Mouse (Mus musculus): ENCODE data around the gene Igf1r. TPM values are rescaled to one million over a fixed set of nuclear protein-coding genes. Genes with fewer than 3 reads are reported as not detected.
A peak's percentile ranks its signal among the peaks of the same experiment; 100 is the strongest.

Igf1r gene
- total and polyA plus RNA-seq, 3 experiments: 4.3 to 9.1 (median 6.1) TPM

- no peak for TF ChIP-seq CTCF (IDR thresholded peaks at IDR 0.05; ENCODE audit: low read depth, low read length)
- no peak for TF ChIP-seq GATA1 (IDR thresholded peaks at IDR 0.05; ENCODE audit: borderline replicate concordance, low read length)
- TF ChIP-seq POLR2AphosphoS5 (IDR thresholded peaks at IDR 0.05; ENCODE audit: insufficient replicate concordance, low read depth, low read length): no peak
- no peak for TF ChIP-seq TAL1 (conservative IDR thresholded peaks at IDR 0.05; ENCODE audit: low read depth, low read length)
- no peak for TF ChIP-seq GATA2 (IDR thresholded peaks at IDR 0.05; ENCODE audit: borderline replicate concordance, low read depth, low read length)
- Histone ChIP-seq H3K36me3 (replicated peaks) (peaks cover 77% of the 10 kb centered on the region), H3K9me3 (replicated peaks) (no peaks in the 10 kb centered on the region), H3K4me3 (ENCODE audit: low read depth, low read length) (no peak overlapping the region), H3K4me1 (ENCODE audit: insufficient read depth, low read depth, low read length) (peaks cover 12% of the 10 kb centered on the region), H3K27me3 (ENCODE audit: insufficient read depth, low read length) (no peaks in the 10 kb centered on the region)
- DNase-seq (ENCODE audit: low spot score): no peak
- ATAC-seq (ENCODE audit: extremely low read depth, insufficient number of reproducible peaks, low FRiP score, poor library complexity, severe bottlenecking): no peak
Observed at GRCm38 (mm10) chr7:68223356-68223808, 270.8 kb downstream of the Igf1r start.

GRCm38 (mm10) chr7:68224006-68224405 is 271.4 kb downstream of the Igf1r start:
- no peak for DNase-seq (ENCODE audit: low spot score)
- peaks cover 74% of the 10 kb centered on the region for H3K36me3 ChIP-seq (replicated peaks)
- no peak overlapping the region for H3K4me3 ChIP-seq (ENCODE audit: low read depth, low read length)
- no peaks in the 10 kb centered on the region for H3K9me3 ChIP-seq (replicated peaks)
- TF ChIP-seq GATA2 (IDR thresholded peaks at IDR 0.05; ENCODE audit: borderline replicate concordance, low read depth, low read length) (no peak), CTCF (IDR thresholded peaks at IDR 0.05; ENCODE audit: low read depth, low read length) (no peak), POLR2AphosphoS5 (IDR thresholded peaks at IDR 0.05; ENCODE audit: insufficient replicate concordance, low read depth, low read length) (no peak), GATA1 (IDR thresholded peaks at IDR 0.05; ENCODE audit: borderline replicate concordance, low read length) (no peak), TAL1 (conservative IDR thresholded peaks at IDR 0.05; ENCODE audit: low read depth, low read length) (no peak)
- peaks cover 12% of the 10 kb centered on the region for H3K4me1 ChIP-seq (ENCODE audit: insufficient read depth, low read depth, low read length)
- no peaks in the 10 kb centered on the region for H3K27me3 ChIP-seq (ENCODE audit: insufficient read depth, low read length)
- ATAC-seq (ENCODE audit: extremely low read depth, insufficient number of reproducible peaks, low FRiP score, poor library complexity, severe bottlenecking): no peak

GRCm38 (mm10) chr7:68225427-68226054 is 272.9 kb downstream of the Igf1r start:
- no peak overlapping the region for H3K4me3 ChIP-seq (ENCODE audit: low read depth, low read length)
- peaks cover 12% of the 10 kb centered on the region for H3K4me1 ChIP-seq (ENCODE audit: insufficient read depth, low read depth, low read length)
- ATAC-seq (ENCODE audit: extremely low read depth, insufficient number of reproducible peaks, low FRiP score, poor library complexity, severe bottlenecking) (no peak), DNase-seq (ENCODE audit: low spot score) (no peak)
- TF ChIP-seq POLR2AphosphoS5 (IDR thresholded peaks at IDR 0.05; ENCODE audit: insufficient replicate concordance, low read depth, low read length) (no peak), CTCF (IDR thresholded peaks at IDR 0.05; ENCODE audit: low read depth, low read length) (no peak), GATA1 (IDR thresholded peaks at IDR 0.05; ENCODE audit: borderline replicate concordance, low read length) (no peak), TAL1 (conservative IDR thresholded peaks at IDR 0.05; ENCODE audit: low read depth, low read length) (no peak), GATA2 (IDR thresholded peaks at IDR 0.05; ENCODE audit: borderline replicate concordance, low read depth, low read length) (no peak)
- no peaks in the 10 kb centered on the region for H3K27me3 ChIP-seq (ENCODE audit: insufficient read depth, low read length)
- peaks cover 75% of the 10 kb centered on the region for H3K36me3 ChIP-seq (replicated peaks)
- H3K9me3 ChIP-seq (replicated peaks): no peaks in the 10 kb centered on the region

- DNase-seq (ENCODE audit: low spot score) (no peak), ATAC-seq (ENCODE audit: extremely low read depth, insufficient number of reproducible peaks, low FRiP score, poor library complexity, severe bottlenecking) (no peak)
Observed at GRCm38 (mm10) chr7:68227021-68227420, 274.4 kb downstream of the Igf1r start.

GRCm38 (mm10) chr7:68227621-68228020 is 275.0 kb downstream of the Igf1r start:
- DNase-seq (ENCODE audit: low spot score) (no peak), ATAC-seq (ENCODE audit: extremely low read depth, insufficient number of reproducible peaks, low FRiP score, poor library complexity, severe bottlenecking) (peak; percentile 18; the same call in 1 of the 2 replicates)
- Histone ChIP-seq H3K36me3 (replicated peaks) (peaks cover 67% of the 10 kb centered on the region), H3K9me3 (replicated peaks) (no peaks in the 10 kb centered on the region), H3K4me1 (ENCODE audit: insufficient read depth, low read depth, low read length) (peaks cover 12% of the 10 kb centered on the region), H3K27me3 (ENCODE audit: insufficient read depth, low read length) (no peaks in the 10 kb centered on the region), H3K4me3 (ENCODE audit: low read depth, low read length) (no peak overlapping the region)
- TF ChIP-seq GATA1 (IDR thresholded peaks at IDR 0.05; ENCODE audit: borderline replicate concordance, low read length) (no peak), CTCF (IDR thresholded peaks at IDR 0.05; ENCODE audit: low read depth, low read length) (no peak)

More at GRCm38 (mm10) chr7:68227021-68227420, 274.4 kb downstream of the Igf1r start:
- Histone ChIP-seq H3K36me3 (replicated peaks) (peaks cover 73% of the 10 kb centered on the region), H3K9me3 (replicated peaks) (no peaks in the 10 kb centered on the region), H3K27me3 (ENCODE audit: insufficient read depth, low read length) (no peaks in the 10 kb centered on the region), H3K4me1 (ENCODE audit: insufficient read depth, low read depth, low read length) (peaks cover 12% of the 10 kb centered on the region), H3K4me3 (ENCODE audit: low read depth, low read length) (no peak overlapping the region; the same call in 1 of the 2 replicates)
- TF ChIP-seq GATA1 (IDR thresholded peaks at IDR 0.05; ENCODE audit: borderline replicate concordance, low read length): no peak
- no peak for TF ChIP-seq TAL1 (conservative IDR thresholded peaks at IDR 0.05; ENCODE audit: low read depth, low read length)
- TF ChIP-seq GATA2 (IDR thresholded peaks at IDR 0.05; ENCODE audit: borderline replicate concordance, low read depth, low read length): no peak
- TF ChIP-seq CTCF (IDR thresholded peaks at IDR 0.05; ENCODE audit: low read depth, low read length): no peak
- TF ChIP-seq POLR2AphosphoS5 (IDR thresholded peaks at IDR 0.05; ENCODE audit: insufficient replicate concordance, low read depth, low read length): no peak

GRCm38 (mm10) chr7:68228491-68228890 is 275.9 kb downstream of the Igf1r start:
- H3K36me3 ChIP-seq (replicated peaks): peaks cover 61% of the 10 kb centered on the region
- no peak for ATAC-seq (ENCODE audit: extremely low read depth, insufficient number of reproducible peaks, low FRiP score, poor library complexity, severe bottlenecking)
- TF ChIP-seq TAL1 (conservative IDR thresholded peaks at IDR 0.05; ENCODE audit: low read depth, low read length) (no peak), POLR2AphosphoS5 (IDR thresholded peaks at IDR 0.05; ENCODE audit: insufficient replicate concordance, low read depth, low read length) (no peak), GATA1 (IDR thresholded peaks at IDR 0.05; ENCODE audit: borderline replicate concordance, low read length) (no peak), GATA2 (IDR thresholded peaks at IDR 0.05; ENCODE audit: borderline replicate concordance, low read depth, low read length) (no peak), CTCF (IDR thresholded peaks at IDR 0.05; ENCODE audit: low read depth, low read length) (no peak)
- no peaks in the 10 kb centered on the region for H3K27me3 ChIP-seq (ENCODE audit: insufficient read depth, low read length)
- no peak overlapping the region for H3K4me3 ChIP-seq (ENCODE audit: low read depth, low read length)
- H3K9me3 ChIP-seq (replicated peaks): no peaks in the 10 kb centered on the region
- H3K4me1 ChIP-seq (ENCODE audit: insufficient read depth, low read depth, low read length): peaks cover 12% of the 10 kb centered on the region
- DNase-seq (ENCODE audit: low spot score): no peak
